ENCODE assay signal across 8 mouse cellular contexts in the genomic region with DNA sequence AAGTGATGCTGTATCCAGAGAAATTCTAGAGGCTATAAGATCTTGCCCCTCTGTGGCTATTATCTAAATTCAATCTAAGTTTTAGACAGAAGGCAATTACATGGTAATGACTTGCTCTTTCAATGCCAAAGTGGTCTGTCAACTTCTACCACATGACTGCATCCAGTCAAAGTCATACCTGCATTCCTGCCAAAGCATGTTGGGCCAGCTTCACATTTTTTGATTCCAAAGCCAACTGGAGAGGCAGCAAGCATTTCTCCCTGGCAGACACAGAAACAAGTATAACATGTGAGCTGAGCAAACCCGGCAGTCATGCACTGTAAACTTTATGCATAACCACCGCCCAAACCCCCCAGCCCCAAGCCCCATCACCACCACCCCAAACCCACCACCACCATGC.
"Had no signal": no experiment of that assay in that cellular context is flagged by ENCODE, and none has a peak within 500 bp of the region (broad histone marks: within the 10 kb centered on the region; RNA-seq: fewer than 3 reads in every experiment).

No protein-coding gene starts in this region.

- DNase-seq: left cerebral cortex, postnatal 4 days; liver, postnatal 0 days; lung, embryonic 14.5 days; right cerebral cortex, adult 18-20 months; right cerebral cortex, postnatal 14 days; right cerebral cortex, postnatal 4 days; thymus, adult 2 months; thymus, postnatal 25 days had no signal
